In the genomic region with DNA sequence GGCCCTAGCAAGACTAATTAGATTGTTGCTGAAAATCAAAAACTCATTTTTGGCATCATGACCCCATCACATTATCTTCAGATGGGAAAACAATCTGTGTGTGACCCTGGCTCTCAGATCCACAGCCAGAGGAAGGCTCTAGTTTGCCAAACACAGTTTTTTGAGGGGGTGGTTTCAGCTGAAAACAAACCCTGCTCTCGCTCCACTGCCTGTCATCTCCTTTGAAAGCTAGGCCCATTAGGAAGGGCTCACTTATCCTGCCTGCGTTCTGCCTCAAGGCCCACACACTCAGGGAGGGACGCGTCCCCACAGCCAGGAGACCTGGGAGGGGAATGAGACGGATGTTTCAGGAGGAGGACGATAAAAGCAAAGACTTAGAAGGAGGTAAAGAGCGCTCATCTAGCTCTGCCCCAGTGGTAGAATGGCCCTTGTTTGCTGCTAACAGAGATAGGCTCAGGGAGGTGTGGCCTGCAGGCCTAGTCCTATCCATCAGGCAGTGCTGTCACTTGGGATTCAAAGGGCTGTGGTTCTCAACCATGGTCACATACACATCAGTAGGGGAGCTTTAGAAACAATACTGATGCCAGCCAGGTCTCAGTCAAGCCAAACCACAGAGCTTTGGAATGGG, we compare ENCODE assay signal across 13 mouse cellular contexts.
DNase-seq lines count a peak whose midpoint lies in the region; ATAC-seq and TF ChIP-seq lines count a peak whose summit lies in the region.
"Had no signal": no experiment of that assay in that cellular context is flagged by ENCODE, and none has a peak within 500 bp of the region (broad histone marks: within the 10 kb centered on the region; RNA-seq: fewer than 3 reads in every experiment).

No protein-coding gene starts in this region.

- WGBS in kidney, embryonic 15.5 days = 20% methylated on average over 7 of the region's 7 CpGs
- 34% methylated on average over 7 of the region's 7 CpGs for WGBS in intestine, embryonic 15.5 days
- 25% methylated on average over 7 of the region's 7 CpGs for WGBS in stomach, postnatal 0 days

- H3K4me3 ChIP-seq in kidney, embryonic 15.5 days (replicated peaks) = no peak overlapping the region
- H3K4me3 ChIP-seq in intestine, embryonic 15.5 days (replicated peaks) = no peak overlapping the region
- H3K4me3 ChIP-seq in stomach, postnatal 0 days (ENCODE audit: low read depth, low read length) = no peak overlapping the region
- H3K4me3 ChIP-seq: forebrain, embryonic 10.5 days; limb, embryonic 12.5 days; myocyte had no signal

- no peak for TF ChIP-seq CTCF in stomach, postnatal 0 days (IDR thresholded peaks at IDR 0.05; ENCODE audit: low read depth)

- no peak overlapping the region for H3K9ac ChIP-seq in kidney, embryonic 15.5 days
- H3K9ac ChIP-seq in intestine, embryonic 15.5 days = no peak overlapping the region
- H3K9ac ChIP-seq in stomach, postnatal 0 days (ENCODE audit: low read length) = peak overlapping the region; percentile 31; the same call in 1 of the 2 replicates
- H3K9ac ChIP-seq: limb, embryonic 12.5 days had no signal

- peaks cover 18% of the 10 kb centered on the region for H3K36me3 ChIP-seq in kidney, embryonic 15.5 days
- H3K36me3 ChIP-seq in intestine, embryonic 15.5 days = 0 out of 2 replicates have a peak, but pooled peaks cover 4% of the 10 kb centered on the region
- peaks cover 13% of the 10 kb centered on the region for H3K36me3 ChIP-seq in stomach, postnatal 0 days (ENCODE audit: control insufficient read depth, insufficient read depth, low read length)
- H3K36me3 ChIP-seq: forebrain, embryonic 10.5 days had no signal

- H3K27me3 ChIP-seq in kidney, embryonic 15.5 days = no peaks in the 10 kb centered on the region
- no peaks in the 10 kb centered on the region for H3K27me3 ChIP-seq in intestine, embryonic 15.5 days (replicated peaks)
- no peaks in the 10 kb centered on the region for H3K27me3 ChIP-seq in stomach, postnatal 0 days (ENCODE audit: control insufficient read depth, insufficient read depth, low read length)
- H3K27me3 ChIP-seq: limb, embryonic 12.5 days had no signal

- ATAC-seq in kidney, embryonic 15.5 days (replicated peaks; ENCODE audit: low FRiP score) = peak; percentile 85
- no peak for ATAC-seq in intestine, embryonic 15.5 days
- ATAC-seq in stomach, postnatal 0 days (ENCODE audit: low FRiP score, low TSS enrichment) = peak; percentile 24

- peak overlapping the region; percentile 85 for H3K27ac ChIP-seq in kidney, embryonic 15.5 days
- H3K27ac ChIP-seq in intestine, embryonic 15.5 days = peak overlapping the region; percentile 85
- H3K27ac ChIP-seq in stomach, postnatal 0 days (replicated peaks) = peak overlapping the region; percentile 84
- H3K27ac ChIP-seq: forebrain, embryonic 10.5 days; limb, embryonic 12.5 days had no signal

- no peak overlapping the region for H3K4me2 ChIP-seq in kidney, embryonic 15.5 days
- no peak overlapping the region for H3K4me2 ChIP-seq in intestine, embryonic 15.5 days (replicated peaks)
- H3K4me2 ChIP-seq in stomach, postnatal 0 days (replicated peaks; ENCODE audit: low read depth) = no peak overlapping the region
- H3K4me2 ChIP-seq: limb, embryonic 12.5 days had no signal

- TF ChIP-seq EP300 in stomach, postnatal 0 days (optimal IDR thresholded peaks at IDR 0.05) = no peak

- H3K9me3 ChIP-seq in kidney, embryonic 15.5 days (replicated peaks) = no peaks in the 10 kb centered on the region
- H3K9me3 ChIP-seq in intestine, embryonic 15.5 days = no peaks in the 10 kb centered on the region
- H3K9me3 ChIP-seq in stomach, postnatal 0 days (ENCODE audit: control insufficient read depth, low read length) = no peaks in the 10 kb centered on the region
- H3K9me3 ChIP-seq: forebrain, embryonic 10.5 days; G1E; limb, embryonic 12.5 days had no signal

- no peak for DNase-seq in kidney, postnatal 14 days
- peak; percentile 35 for DNase-seq in retina, postnatal 1 day
- DNase-seq in retina, embryonic 14.5 days (ENCODE audit: low spot score) = no peak
- DNase-seq in stomach, postnatal 0 days (ENCODE audit: low spot score) = no peak
- no peak for DNase-seq in layer of hippocampus, adult 11-12 months (ENCODE audit: low spot score)
- DNase-seq: adrenal gland, postnatal 10 days; cerebellum, postnatal 25 days had no signal

- H3K4me1 ChIP-seq in kidney, embryonic 15.5 days = peaks cover 32% of the 10 kb centered on the region
- H3K4me1 ChIP-seq in intestine, embryonic 15.5 days (replicated peaks) = peaks cover 23% of the 10 kb centered on the region
- peaks cover 5% of the 10 kb centered on the region; the same call in 1 of the 2 replicates for H3K4me1 ChIP-seq in stomach, postnatal 0 days (replicated peaks; ENCODE audit: control insufficient read depth, insufficient read depth)
